8 mouse cellular contexts compared by ENCODE assay signal in the genomic region with DNA sequence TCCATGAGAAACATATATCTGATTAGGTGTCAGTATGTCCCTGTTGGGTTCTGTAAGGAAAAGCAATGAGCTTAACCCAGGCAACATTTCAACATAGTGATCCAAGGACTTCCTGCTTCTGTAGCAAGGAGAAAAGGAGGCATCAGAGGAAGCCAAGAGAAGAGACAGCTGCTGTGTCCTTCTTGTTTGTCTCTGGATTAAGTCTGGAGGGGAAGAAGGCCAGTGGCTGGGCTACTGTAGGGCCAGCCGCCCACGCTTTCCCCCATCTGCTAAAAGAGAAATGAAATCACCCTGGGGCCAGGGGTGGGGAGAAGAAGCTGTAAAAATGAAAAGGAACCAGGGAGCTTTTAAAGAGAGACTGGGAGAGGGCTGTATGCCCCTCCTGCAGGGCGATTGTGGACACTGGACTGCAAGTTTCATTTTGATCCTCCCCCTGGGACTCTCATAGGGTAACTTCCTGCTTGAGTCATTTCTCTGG. TPM values are rescaled to one million over a fixed set of nuclear protein-coding genes. Genes with fewer than 3 reads are reported as not detected.
DNase-seq lines count a peak whose midpoint lies in the region; ATAC-seq lines count a peak whose summit lies in the region.

No protein-coding gene starts in this region.

- no peaks in the 10 kb centered on the region for H3K9me3 ChIP-seq in intestine, embryonic 16.5 days (ENCODE audit: control insufficient read depth, low read length)
- no peaks in the 10 kb centered on the region for H3K9me3 ChIP-seq in midbrain, embryonic 13.5 days
- H3K9me3 ChIP-seq in forebrain, embryonic 12.5 days = no peaks in the 10 kb centered on the region

- no peaks in the 10 kb centered on the region for H3K36me3 ChIP-seq in intestine, embryonic 16.5 days (ENCODE audit: control insufficient read depth, insufficient read depth, low read length)
- no peaks in the 10 kb centered on the region for H3K36me3 ChIP-seq in macrophage (ENCODE audit: inconsistent target)
- no peaks in the 10 kb centered on the region for H3K36me3 ChIP-seq in midbrain, embryonic 13.5 days
- no peaks in the 10 kb centered on the region for H3K36me3 ChIP-seq in forebrain, embryonic 12.5 days (replicated peaks)

- peaks cover 16% of the 10 kb centered on the region; the same call in 1 of the 2 replicates for H3K4me1 ChIP-seq in intestine, embryonic 16.5 days (ENCODE audit: control insufficient read depth, insufficient read depth, low read length)
- H3K4me1 ChIP-seq in midbrain, embryonic 13.5 days (replicated peaks) = no peaks in the 10 kb centered on the region
- peaks cover 3% of the 10 kb centered on the region; the same call in 1 of the 2 replicates for H3K4me1 ChIP-seq in forebrain, embryonic 12.5 days

- peak overlapping the region; percentile 3; the same call in 1 of the 2 replicates for H3K9ac ChIP-seq in intestine, embryonic 16.5 days (ENCODE audit: low read depth, low read length)
- H3K9ac ChIP-seq in midbrain, embryonic 13.5 days (replicated peaks) = no peak overlapping the region
- no peak overlapping the region for H3K9ac ChIP-seq in forebrain, embryonic 12.5 days

- H3K79me2 ChIP-seq in macrophage (ENCODE audit: inconsistent target) = no peaks in the 10 kb centered on the region

- ATAC-seq in intestine, embryonic 16.5 days = peak; percentile 66
- ATAC-seq in midbrain, embryonic 13.5 days = no peak
- ATAC-seq in forebrain, embryonic 12.5 days (ENCODE audit: low FRiP score) = no peak

- H3K27me3 ChIP-seq in intestine, embryonic 16.5 days (replicated peaks; ENCODE audit: control insufficient read depth, insufficient read depth, low read length) = no peaks in the 10 kb centered on the region
- H3K27me3 ChIP-seq in midbrain, embryonic 13.5 days = no peaks in the 10 kb centered on the region
- no peaks in the 10 kb centered on the region for H3K27me3 ChIP-seq in forebrain, embryonic 12.5 days

- peak; percentile 27 for DNase-seq in adrenal gland, postnatal 14 days
- DNase-seq in adrenal gland, adult 8-10 months = no peak
- peak; percentile 59 for DNase-seq in gastrocnemius, postnatal 10 days
- DNase-seq in left cerebral cortex, adult 8-10 months (ENCODE audit: low spot score in 2 of 2) = no peak

- H3K4me3 ChIP-seq in intestine, embryonic 16.5 days (ENCODE audit: low read length) = no peak overlapping the region
- no peak overlapping the region for H3K4me3 ChIP-seq in macrophage (ENCODE audit: inconsistent target)
- no peak overlapping the region for H3K4me3 ChIP-seq in midbrain, embryonic 13.5 days (replicated peaks)
- H3K4me3 ChIP-seq in forebrain, embryonic 12.5 days (replicated peaks) = no peak overlapping the region

- H3K27ac ChIP-seq in intestine, embryonic 16.5 days (ENCODE audit: low read length) = peak overlapping the region; percentile 73
- H3K27ac ChIP-seq in macrophage = peak overlapping the region; percentile 84
- H3K27ac ChIP-seq in midbrain, embryonic 13.5 days = no peak overlapping the region
- no peak overlapping the region for H3K27ac ChIP-seq in forebrain, embryonic 12.5 days

- H3K4me2 ChIP-seq in intestine, embryonic 16.5 days (ENCODE audit: low read depth, low read length) = no peak overlapping the region
- H3K4me2 ChIP-seq in midbrain, embryonic 13.5 days (replicated peaks) = no peak overlapping the region
- H3K4me2 ChIP-seq in forebrain, embryonic 12.5 days = no peak overlapping the region

- WGBS in intestine, embryonic 16.5 days = 29% methylated on average over 3 of the region's 3 CpGs
- WGBS in macrophage (ENCODE audit: missing documents) = 32% methylated on average over 3 of the region's 3 CpGs
- 55% methylated on average over 3 of the region's 3 CpGs for WGBS in midbrain, embryonic 13.5 days
- 59% methylated on average over 3 of the region's 3 CpGs for WGBS in forebrain, embryonic 12.5 days

RNA-seq across cellular contexts. Expression of gene Itpripl2, which starts 12.9 kb away (rescaled TPM):
- total RNA-seq in adrenal gland, postnatal 14 days (2021) = 16.6 and 18.3 TPM in 2 replicates
- total RNA-seq in adrenal gland, adult 8-10 months (2022) = 10 to 100 TPM; 13.9 to 20.3 (median 17.1) TPM
- 10 to 100 TPM; 21.3 to 29.2 TPM for total RNA-seq in gastrocnemius, postnatal 10 days (2021)
- 4.0 and 4.1 TPM in 2 replicates for polyA plus RNA-seq in intestine, embryonic 16.5 days (2015; fragmentation: Nextera tagmentation; extraction: Ambion mirVana)
- total RNA-seq in macrophage (2018; cell fraction: chromatin; rRNA removed) = 10 to 100 TPM; 17.4 to 77.8 (median 42.8) TPM
- total RNA-seq in macrophage (2018; cell fraction: cytosol; rRNA removed) = 10 to 100 TPM; 61.8 to 93.0 (median 77.5) TPM
- 100 to 1,000 TPM in 12 of 26 experiments, 10 to 100 TPM in 14; 41.8 to 171 (median 92.6) TPM for total RNA-seq in macrophage (2018; cell fraction: nucleus; rRNA removed)
- 40.3 to 54.1 TPM (median 50.5 TPM) in 3 replicates for polyA plus RNA-seq in macrophage (2018)
- polyA plus RNA-seq in midbrain, embryonic 13.5 days (2015; fragmentation: Nextera tagmentation; extraction: Ambion mirVana) = 0.75 and 0.79 TPM in 2 replicates
- total RNA-seq in left cerebral cortex, adult 8-10 months (2022) = 1 to 10 TPM; 4.1 to 5.3 (median 4.7) TPM
- polyA plus RNA-seq in forebrain, embryonic 12.5 days (2016; fragmentation: Nextera tagmentation; extraction: Ambion mirVana) = 1.0 and 1.3 TPM in 2 replicates

RNA-seq across cellular contexts. Expression of gene Syt17, which starts 30.9 kb away (rescaled TPM):
- 7.2 and 9.4 TPM in 2 replicates for total RNA-seq in adrenal gland, postnatal 14 days (2021)
- total RNA-seq in adrenal gland, adult 8-10 months (2022) = 10 to 100 TPM in 2 of 4 experiments, 1 to 10 TPM in 2; 5.7 to 12.3 (median 8.6) TPM
- 1 to 10 TPM; 1.4 to 2.2 TPM for total RNA-seq in gastrocnemius, postnatal 10 days (2021)
- 4.6 and 5.1 TPM in 2 replicates for polyA plus RNA-seq in intestine, embryonic 16.5 days (2015; fragmentation: Nextera tagmentation; extraction: Ambion mirVana)
- not detected for total RNA-seq in macrophage (2018; cell fraction: chromatin; rRNA removed)
- total RNA-seq in macrophage (2018; cell fraction: cytosol; rRNA removed) = not detected
- not detected for total RNA-seq in macrophage (2018; cell fraction: nucleus; rRNA removed)
- polyA plus RNA-seq in macrophage (2018) = not detected in 3 replicates
- 8.2 and 9.6 TPM in 2 replicates for polyA plus RNA-seq in midbrain, embryonic 13.5 days (2015; fragmentation: Nextera tagmentation; extraction: Ambion mirVana)
- total RNA-seq in left cerebral cortex, adult 8-10 months (2022) = 10 to 100 TPM; 35.8 to 48.1 (median 41.5) TPM
- 3.4 and 4.0 TPM in 2 replicates for polyA plus RNA-seq in forebrain, embryonic 12.5 days (2016; fragmentation: Nextera tagmentation; extraction: Ambion mirVana)

RNA-seq across cellular contexts. Expression of gene Coq7, which starts 54.3 kb away (rescaled TPM):
- total RNA-seq in adrenal gland, postnatal 14 days (2021) = 65.8 and 74.6 TPM in 2 replicates
- 10 to 100 TPM; 32.3 to 45.2 (median 36.3) TPM for total RNA-seq in adrenal gland, adult 8-10 months (2022)
- 10 to 100 TPM; 61.9 to 80.5 TPM for total RNA-seq in gastrocnemius, postnatal 10 days (2021)
- 123 and 136 TPM in 2 replicates for polyA plus RNA-seq in intestine, embryonic 16.5 days (2015; fragmentation: Nextera tagmentation; extraction: Ambion mirVana)
- total RNA-seq in macrophage (2018; cell fraction: chromatin; rRNA removed) = 10 to 100 TPM in 10 of 26 experiments, 1 to 10 TPM in 16; 1.4 to 15.2 (median 7.2) TPM
- 10 to 100 TPM; 15.8 to 32.6 (median 23.7) TPM for total RNA-seq in macrophage (2018; cell fraction: cytosol; rRNA removed)
- total RNA-seq in macrophage (2018; cell fraction: nucleus; rRNA removed) = 10 to 100 TPM in 13 of 26 experiments, 1 to 10 TPM in 13; 2.4 to 19.7 (median 9.8) TPM
- 12.6 to 42.8 TPM (median 37.7 TPM) in 3 replicates for polyA plus RNA-seq in macrophage (2018)
- polyA plus RNA-seq in midbrain, embryonic 13.5 days (2015; fragmentation: Nextera tagmentation; extraction: Ambion mirVana) = 98.8 and 110 TPM in 2 replicates
- 10 to 100 TPM; 32.8 to 36.3 (median 34.3) TPM for total RNA-seq in left cerebral cortex, adult 8-10 months (2022)
- 96.9 and 98.7 TPM in 2 replicates for polyA plus RNA-seq in forebrain, embryonic 12.5 days (2016; fragmentation: Nextera tagmentation; extraction: Ambion mirVana)

Comparison
In these comparisons a context has a peak if more than half of its experiments do, and no peak if none do; other contexts are left out.
1. DNase-seq: peak in adrenal gland, postnatal 14 days (single experiment) and gastrocnemius, postnatal 10 days (single experiment); none in adrenal gland, adult 8-10 months (single experiment) and left cerebral cortex, adult 8-10 months (0 of 2).
2. H3K27ac ChIP-seq: peak in intestine, embryonic 16.5 days (single experiment) and macrophage (single experiment); none in midbrain, embryonic 13.5 days (single experiment) and forebrain, embryonic 12.5 days (single experiment).